Mouse (Mus musculus) hindbrain, embryonic 11.5 days (tissue): ENCODE results near the gene Papss1. TPM values are rescaled to one million over a fixed set of nuclear protein-coding genes. Genes with fewer than 3 reads are reported as not detected.

Experiments used
- ATAC-seq: fragments of 200-750 bp; cut with Nextera tagmentation; 2 replicates; pipeline ENCODE4 v1.8.0; 2017; ENCODE audit warnings: mild to moderate bottlenecking, moderate TSS enrichment, moderate library complexity; ENCODE audit not compliant: low FRiP score
- DNase-seq: peaks from one replicate; pipeline ENCODE4 v3.0.0-alpha.2; 2015; ENCODE audit warnings: low spot score
- H3K27ac ChIP-seq: fragments of 300-500 bp; sonication (generic); 2 replicates; pipeline ENCODE4 v1.5.1; 2014; ENCODE audit warnings: mild to moderate bottlenecking, low read depth, low read length
- H3K27me3 ChIP-seq: fragments of 300-500 bp; sonication (generic); 2 replicates; pipeline ENCODE4 v1.6.1; 2014; ENCODE audit warnings: mild to moderate bottlenecking, low read length, moderate library complexity, mixed read lengths; ENCODE audit not compliant: control insufficient read depth, insufficient read depth
- H3K36me3 ChIP-seq: fragments of 300-500 bp; sonication (generic); 2 replicates; pipeline ENCODE4 v1.6.1; 2014; ENCODE audit warnings: mild to moderate bottlenecking, low read length, moderate library complexity, mixed read lengths; ENCODE audit not compliant: control insufficient read depth, insufficient read depth
- H3K4me1 ChIP-seq: fragments of 300-500 bp; sonication (generic); replicated peaks from 2 replicates; pipeline ENCODE4 v1.6.1; 2014; ENCODE audit warnings: low read length, mixed read lengths; ENCODE audit not compliant: control insufficient read depth, insufficient read depth
- H3K4me2 ChIP-seq: fragments of 300-500 bp; sonication (generic); replicated peaks from 2 replicates; pipeline ENCODE4 v1.6.1; 2014; ENCODE audit warnings: mild to moderate bottlenecking, low read depth, low read length
- H3K4me3 ChIP-seq: fragments of 300-500 bp; sonication (generic); 2 replicates; pipeline ENCODE4 v1.5.1; 2014; ENCODE audit warnings: low read depth, low read length
- H3K9ac ChIP-seq: fragments of 300-500 bp; sonication (generic); 2 replicates; pipeline ENCODE4 v1.6.1; 2014; ENCODE audit warnings: low read depth, low read length
- H3K9me3 ChIP-seq: fragments of 300-500 bp; sonication (generic); 2 replicates; pipeline ENCODE4 v1.6.1; 2016; ENCODE audit warnings: low read length; ENCODE audit not compliant: control insufficient read depth
- WGBS: fragments of 180-500 bp; shearing (Covaris S2); extraction: QIAGEN DNeasy Blood & Tissue Kit; methylation state at CpG from one replicate; pipeline ENCODE4 v1.1.7; 2014; 5-methylcytosine and 5-hydroxymethylcytosine counted together
- polyA plus RNA-seq: library from polyadenylated mRNA; unstranded; fragments of >200 nt; fragmentation: Nextera tagmentation; extraction: Ambion mirVana; gene quantifications from 2 replicates; pipeline ENCODE4 v1.2.1, GENCODE M21; 2014

Gene Papss1
- polyA plus RNA-seq, 1 experiment from 2014 or later: 83.8 TPM

DNA sequence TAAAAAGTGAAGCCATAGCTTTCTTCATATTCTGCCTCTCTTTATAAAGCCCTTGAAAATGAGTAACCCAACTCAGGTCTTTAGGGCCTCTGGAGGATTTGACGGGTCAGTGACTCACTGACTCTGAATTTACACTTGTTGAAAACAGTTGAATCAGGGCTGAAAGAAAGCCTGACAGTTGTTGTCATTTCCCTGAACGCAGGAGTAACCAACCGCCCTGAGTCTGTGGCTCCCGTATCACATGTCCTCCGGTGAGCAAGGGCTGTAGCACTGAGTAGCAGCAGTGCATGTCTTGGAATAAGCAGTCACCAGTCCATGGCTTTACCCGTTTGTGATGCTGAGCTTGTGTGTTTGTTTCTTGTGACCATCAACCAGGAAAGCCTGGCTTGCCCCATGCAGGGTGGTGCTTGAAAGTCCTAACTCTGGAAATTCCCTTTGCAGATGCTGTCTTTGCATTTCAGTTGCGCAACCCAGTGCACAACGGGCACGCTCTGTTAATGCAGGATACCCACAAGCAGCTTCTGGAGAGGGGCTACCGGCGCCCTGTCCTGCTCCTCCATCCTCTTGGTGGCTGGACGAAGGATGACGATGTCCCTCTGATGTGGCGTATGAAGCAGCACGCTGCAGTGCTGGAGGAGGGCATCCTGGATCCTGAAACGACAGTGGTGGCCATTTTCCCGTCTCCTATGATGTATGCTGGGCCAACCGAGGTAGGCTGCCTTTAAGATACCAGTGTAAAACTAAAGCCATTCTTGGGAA lies 54.2 kb downstream of the Papss1 start:
- Histone ChIP-seq H3K9me3 (no peaks in the 10 kb centered on the region), H3K4me1 (no peaks in the 10 kb centered on the region), H3K4me3 (no peak overlapping the region), H3K27me3 (no peaks in the 10 kb centered on the region), H3K27ac (no peak overlapping the region), H3K4me2 (no peak overlapping the region), H3K36me3 (peaks cover 6% of the 10 kb centered on the region; the same call in 1 of the 2 replicates), H3K9ac (no peak overlapping the region)
- DNase-seq (no peak), ATAC-seq (no peak)
- 88% methylated on average over 18 of the region's 18 CpGs for WGBS

DNA sequence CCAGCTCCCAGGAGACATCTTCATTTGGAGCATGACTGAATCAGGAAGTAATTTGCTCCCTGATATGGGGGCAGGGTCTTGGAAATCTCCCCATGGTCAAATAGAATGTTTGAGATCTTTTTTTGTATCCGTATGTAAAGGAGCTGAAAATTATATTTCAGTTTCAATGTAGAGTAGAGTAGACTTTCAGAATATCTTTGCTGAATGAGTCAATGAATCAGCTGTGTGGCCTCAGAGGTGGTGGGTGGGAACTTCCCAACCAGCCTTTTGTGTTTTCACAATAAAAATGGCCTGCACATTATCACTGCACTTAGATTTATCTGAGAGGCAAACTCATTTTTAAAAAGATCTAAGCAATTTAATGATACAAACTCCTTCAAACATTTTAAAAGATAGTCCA lies 58.6 kb downstream of the Papss1 start:
- ATAC-seq: no peak
- no peak overlapping the region for H3K9ac ChIP-seq
- no peaks in the 10 kb centered on the region for H3K9me3 ChIP-seq
- H3K27me3 ChIP-seq: no peaks in the 10 kb centered on the region
- H3K4me3 ChIP-seq: no peak overlapping the region
- no peak overlapping the region for H3K4me2 ChIP-seq
- 83% methylated on average over 1 of the region's 1 CpGs for WGBS
- H3K4me1 ChIP-seq: no peaks in the 10 kb centered on the region
- no peak overlapping the region for H3K27ac ChIP-seq
- DNase-seq: no peak
- peaks cover 6% of the 10 kb centered on the region; the same call in 1 of the 2 replicates for H3K36me3 ChIP-seq

DNA sequence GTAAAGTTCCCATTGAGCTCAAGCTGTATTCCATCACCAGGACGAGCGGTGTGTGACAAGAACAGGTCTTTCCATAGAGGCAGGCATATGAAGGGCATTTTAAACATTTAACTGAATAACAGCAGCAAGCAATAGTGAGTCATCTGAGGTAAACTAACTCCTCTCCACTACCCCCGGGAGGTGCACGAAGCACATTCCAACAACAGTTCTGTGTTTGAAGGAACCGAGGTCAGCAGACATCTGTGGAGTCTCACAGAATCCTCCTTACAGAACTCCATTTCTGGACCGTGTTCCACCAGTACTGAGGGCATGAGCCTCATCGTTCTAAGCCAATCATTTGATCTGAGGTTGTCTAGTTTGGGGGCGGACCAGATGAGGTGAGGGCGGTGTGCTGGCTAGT lies 59.5 kb downstream of the Papss1 start:
- no peaks in the 10 kb centered on the region for H3K4me1 ChIP-seq
- WGBS: 95% methylated on average over 9 of the region's 9 CpGs
- no peaks in the 10 kb centered on the region for H3K27me3 ChIP-seq
- H3K4me2 ChIP-seq: no peak overlapping the region
- H3K9me3 ChIP-seq: no peaks in the 10 kb centered on the region
- no peak overlapping the region for H3K9ac ChIP-seq
- DNase-seq (no peak), ATAC-seq (no peak)
- H3K4me3 ChIP-seq: no peak overlapping the region
- H3K27ac ChIP-seq: no peak overlapping the region
- peaks cover 2% of the 10 kb centered on the region; the same call in 1 of the 2 replicates for H3K36me3 ChIP-seq

DNA sequence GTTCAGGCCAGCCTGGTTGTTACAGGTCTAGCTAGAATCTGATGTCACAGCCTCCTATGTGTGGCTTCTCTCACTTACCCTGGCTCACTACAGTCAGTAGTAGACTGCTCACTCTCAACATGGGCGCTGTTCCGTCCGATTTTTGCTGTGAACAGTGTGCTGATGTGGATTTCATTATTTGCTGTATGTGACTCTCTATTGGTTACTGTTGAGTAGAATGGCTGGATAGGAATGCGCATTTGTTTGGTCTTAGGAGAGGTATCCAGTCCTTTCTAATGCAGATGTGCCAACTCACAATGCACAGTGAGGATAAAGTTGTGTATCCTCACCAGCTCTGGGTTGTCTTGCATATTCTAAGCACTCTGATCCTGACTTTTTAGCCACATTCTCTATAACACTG lies 62.9 kb downstream of the Papss1 start:
- Histone ChIP-seq H3K36me3 (no peaks in the 10 kb centered on the region), H3K27ac (no peak overlapping the region), H3K9me3 (no peaks in the 10 kb centered on the region), H3K27me3 (no peaks in the 10 kb centered on the region), H3K4me1 (no peaks in the 10 kb centered on the region), H3K4me3 (no peak overlapping the region), H3K4me2 (no peak overlapping the region), H3K9ac (no peak overlapping the region)
- WGBS: 91% methylated on average over 4 of the region's 4 CpGs
- no peak for ATAC-seq
- no peak for DNase-seq

DNA sequence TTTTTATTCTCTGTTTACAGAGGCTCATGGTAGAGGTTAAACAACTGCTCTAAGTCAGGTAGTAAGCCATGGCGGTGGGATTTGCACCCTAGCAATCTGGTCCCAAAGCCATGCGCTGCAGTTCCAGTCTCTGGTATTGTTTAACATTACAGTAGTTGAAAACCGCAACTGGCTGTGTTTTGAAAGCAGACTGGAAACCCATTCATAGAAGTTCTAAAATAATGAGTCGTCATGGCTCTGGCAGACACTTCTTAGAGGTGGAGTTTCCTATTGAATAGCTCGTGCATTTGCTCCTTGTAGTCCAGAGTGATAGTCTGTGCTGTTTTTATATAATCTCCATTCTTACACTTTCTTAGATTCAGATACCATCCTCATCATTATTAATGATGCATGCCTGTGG lies 63.7 kb downstream of the Papss1 start:
- Histone ChIP-seq H3K36me3 (no peaks in the 10 kb centered on the region), H3K9me3 (no peaks in the 10 kb centered on the region), H3K9ac (no peak overlapping the region), H3K4me3 (no peak overlapping the region), H3K4me1 (no peaks in the 10 kb centered on the region), H3K4me2 (no peak overlapping the region), H3K27me3 (no peaks in the 10 kb centered on the region), H3K27ac (no peak overlapping the region)
- 88% methylated on average over 5 of the region's 5 CpGs for WGBS
- ATAC-seq (no peak), DNase-seq (no peak)

DNA sequence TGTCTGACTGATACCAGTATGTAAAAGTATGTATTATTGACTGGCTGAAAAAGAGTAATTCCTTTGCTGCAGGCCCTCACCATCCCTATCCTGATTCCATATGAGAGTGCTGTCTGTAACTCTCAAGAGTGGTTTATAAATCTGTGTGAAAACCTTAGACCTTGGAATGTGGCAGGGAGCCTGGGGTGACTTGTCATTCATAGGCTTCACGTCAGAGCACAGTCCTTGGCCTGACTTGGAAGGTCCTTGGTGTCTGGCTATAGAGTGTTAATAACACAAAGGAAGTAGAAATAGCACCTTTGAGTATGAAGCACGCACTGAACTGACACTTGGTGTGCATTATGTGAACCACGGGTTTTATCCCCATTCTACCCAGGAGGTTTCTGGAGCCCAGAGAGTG lies 64.4 kb downstream of the Papss1 start:
- Histone ChIP-seq H3K4me3 (no peak overlapping the region), H3K27me3 (no peaks in the 10 kb centered on the region), H3K27ac (no peak overlapping the region), H3K9me3 (no peaks in the 10 kb centered on the region), H3K4me2 (no peak overlapping the region), H3K9ac (no peak overlapping the region), H3K36me3 (no peaks in the 10 kb centered on the region), H3K4me1 (no peaks in the 10 kb centered on the region)
- ATAC-seq: no peak
- 90% methylated on average over 3 of the region's 3 CpGs for WGBS
- no peak for DNase-seq

DNA sequence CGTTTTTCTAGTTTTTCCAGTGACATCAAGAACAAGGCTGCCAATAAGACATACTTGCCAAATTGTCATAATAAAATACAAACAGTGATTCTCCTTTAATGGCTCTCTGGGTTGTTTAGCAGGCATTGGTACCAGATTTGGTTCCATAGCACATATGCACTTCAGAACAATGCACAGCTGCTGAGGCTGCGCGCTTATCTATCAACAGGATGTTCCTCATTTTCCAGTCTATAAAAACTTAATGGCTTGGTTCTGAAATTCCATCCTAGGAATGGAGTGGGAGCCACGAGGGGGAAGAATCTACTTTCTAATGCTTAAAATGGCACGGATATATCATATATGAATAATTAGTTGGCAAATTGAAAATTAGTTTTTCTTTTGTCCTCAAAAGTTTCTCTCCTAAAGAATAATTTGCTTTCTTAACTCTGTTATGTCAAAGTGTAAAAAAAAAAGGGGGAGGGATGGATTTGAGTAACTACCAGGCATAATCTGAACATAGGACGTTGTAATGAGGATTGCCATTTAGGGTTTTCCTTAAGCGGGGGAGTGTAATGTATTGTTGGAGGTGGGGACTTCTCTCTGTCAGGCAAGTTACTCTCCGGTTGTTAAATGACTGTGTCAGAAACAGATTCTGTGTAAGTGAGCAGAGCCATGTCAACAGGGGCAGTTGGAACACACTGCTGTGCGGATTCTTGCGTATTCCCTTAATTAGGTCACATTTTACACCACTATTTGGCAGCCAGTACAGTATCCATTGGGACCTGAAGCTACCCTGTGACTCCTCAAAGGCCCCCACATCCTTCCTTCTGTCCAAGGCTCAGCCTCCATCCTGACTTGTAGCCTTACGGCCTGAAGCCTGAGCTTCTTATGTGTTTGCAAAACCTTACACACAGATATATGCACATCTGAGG lies 66.1 kb downstream of the Papss1 start:
- Histone ChIP-seq H3K36me3 (no peaks in the 10 kb centered on the region), H3K4me3 (no peak overlapping the region), H3K9ac (no peak overlapping the region), H3K4me1 (no peaks in the 10 kb centered on the region), H3K9me3 (no peaks in the 10 kb centered on the region), H3K27ac (no peak overlapping the region), H3K4me2 (no peak overlapping the region), H3K27me3 (no peaks in the 10 kb centered on the region)
- DNase-seq: no peak
- WGBS: 89% methylated on average over 11 of the region's 11 CpGs
- no peak for ATAC-seq

DNA sequence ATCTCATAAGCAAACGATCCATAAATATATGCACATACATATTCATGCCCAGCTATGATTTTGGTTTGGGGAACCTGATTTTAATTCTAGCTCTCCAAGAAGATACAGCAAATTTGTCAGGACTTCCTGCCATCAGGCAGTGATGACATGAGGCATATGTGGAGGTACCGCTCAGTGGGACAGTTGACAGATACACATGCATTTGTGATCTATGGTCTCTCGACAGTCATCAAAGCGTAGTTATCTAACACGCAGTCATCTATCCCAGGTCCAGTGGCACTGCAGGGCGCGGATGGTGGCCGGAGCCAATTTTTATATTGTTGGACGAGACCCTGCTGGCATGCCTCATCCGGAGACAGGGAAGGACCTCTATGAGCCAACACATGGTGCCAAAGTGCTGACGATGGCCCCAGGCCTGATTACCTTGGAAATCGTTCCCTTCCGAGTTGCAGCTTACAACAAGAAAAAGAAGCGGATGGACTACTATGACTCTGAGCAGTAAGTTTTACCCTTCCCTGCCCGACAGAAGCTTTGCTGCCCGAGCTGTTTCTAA lies 66.8 kb downstream of the Papss1 start:
- Histone ChIP-seq H3K27ac (no peak overlapping the region), H3K4me3 (no peak overlapping the region), H3K9ac (no peak overlapping the region), H3K9me3 (no peaks in the 10 kb centered on the region), H3K4me1 (no peaks in the 10 kb centered on the region), H3K4me2 (no peak overlapping the region), H3K27me3 (no peaks in the 10 kb centered on the region), H3K36me3 (no peaks in the 10 kb centered on the region)
- ATAC-seq (no peak), DNase-seq (no peak)
- 88% methylated on average over 16 of the region's 16 CpGs for WGBS
